Mouse (Mus musculus) heart, adult 2 months (tissue): Measurements from ENCODE around the gene Magel2. TPM values are rescaled to one million over a fixed set of nuclear protein-coding genes. Genes with fewer than 3 reads are reported as not detected.
A peak's percentile ranks its signal among the peaks of the same experiment; 100 is the strongest.

Experiments used
- DNase-seq, 2 experiments: peaks; one replicate each; pipeline ENCODE4 v3.0.0; 2021
- H3K27ac ChIP-seq: fragments of 200-600 bp; 2 replicates; pipeline ENCODE4 v1.8.1; 2022
- H3K27me3 ChIP-seq: fragments of 200-500 bp; 2 replicates; pipeline ENCODE4 v1.6.1; 2012; ENCODE audit warnings: mild to moderate bottlenecking, low read length, inconsistent platforms, mixed read lengths; ENCODE audit not compliant: control insufficient read depth, insufficient read depth
- H3K36me3 ChIP-seq: fragments of 200-500 bp; 2 replicates; pipeline ENCODE4 v1.6.1; 2012; ENCODE audit warnings: low read length, inconsistent platforms; ENCODE audit not compliant: control insufficient read depth, insufficient read depth
- H3K4me1 ChIP-seq: fragments of 200-500 bp; 2 replicates; pipeline ENCODE4 v1.6.1; 2011; ENCODE audit warnings: low read length; ENCODE audit not compliant: control insufficient read depth, insufficient read depth
- H3K4me3 ChIP-seq: fragments of 200-600 bp; 2 replicates; pipeline ENCODE4 v1.8.1; 2022
- H3K79me2 ChIP-seq: fragments of 200-500 bp; replicated peaks from 2 replicates; pipeline ENCODE4 v1.6.1; 2012; ENCODE audit warnings: mild to moderate bottlenecking, inconsistent platforms, low read length, moderate library complexity, mixed read lengths; ENCODE audit not compliant: control insufficient read depth, insufficient read depth
- H3K9ac ChIP-seq: fragments of 200-500 bp; 2 replicates; pipeline ENCODE4 v1.6.1; 2012; ENCODE audit warnings: low read depth, mild to moderate bottlenecking, control low read depth, inconsistent platforms, low read length, mixed read lengths
- CTCF ChIP-seq: fragments of 200-600 bp; IDR thresholded peaks from 2 replicates; pipeline ENCODE4 v1.8.1; 2022; ENCODE audit warnings: antibody characterized with exemption, mild to moderate bottlenecking, moderate library complexity
- EP300 ChIP-seq: fragments of 200-500 bp; IDR thresholded peaks from 2 replicates; pipeline ENCODE4 v1.6.1; 2011; ENCODE audit warnings: low read depth, low read length, control low read depth; ENCODE audit not compliant: insufficient read depth
- POLR2A ChIP-seq: fragments of 200-500 bp; IDR thresholded peaks from 2 replicates; pipeline ENCODE4 v1.6.1; 2011; ENCODE audit warnings: mild to moderate bottlenecking, low read depth, low read length, control low read depth; ENCODE audit not compliant: insufficient read depth
- WGBS: fragments of 180-500 bp; shearing (Covaris S2); methylation state at CpG from one replicate; pipeline ENCODE4 v1.1.7; 2018; 5-methylcytosine and 5-hydroxymethylcytosine counted together
- intact Hi-C: fragments of 180-260 bp; cut with DNase I; formaldehyde crosslinking; loops from one replicate; pipeline ENCODE4 v1.15.1; 2025
- polyA plus RNA-seq: library from polyadenylated mRNA; depleted of rRNA; stranded (reverse); fragments of >200 nt; gene quantifications from 2 replicates; pipeline ENCODE4 v1.2.3, GENCODE M21; 2012; rRNA removed
- total RNA-seq, 2 experiments: library from RNA; stranded (reverse); gene quantifications; 2 replicates each; pipeline ENCODE4 v1.2.3; 2021

Magel2 gene
- total and polyA plus RNA-seq, 3 experiments: 0.02 TPM; not detected in 2

GRCm38 (mm10) chr7:62418346-62418745 lies 41.5 kb downstream of the Magel2 start:
- no peak overlapping the region for H3K4me3 ChIP-seq
- H3K27ac ChIP-seq: no peak overlapping the region
- H3K36me3 ChIP-seq: no peaks in the 10 kb centered on the region
- H3K79me2 ChIP-seq: no peaks in the 10 kb centered on the region
- H3K27me3 ChIP-seq: no peaks in the 10 kb centered on the region
- DNase-seq: no peak
- no peak for TF ChIP-seq POLR2A
- H3K9ac ChIP-seq: no peak overlapping the region
- no peaks in the 10 kb centered on the region for H3K4me1 ChIP-seq
- intact Hi-C loops: no loop called here
- 85% methylated on average over 9 of the region's 9 CpGs for WGBS

- TF ChIP-seq POLR2A (no peak), CTCF (no peak), EP300 (no peak)
- Histone ChIP-seq H3K27me3 (no peaks in the 10 kb centered on the region), H3K4me1 (no peaks in the 10 kb centered on the region), H3K9ac (no peak overlapping the region), H3K79me2 (no peaks in the 10 kb centered on the region), H3K27ac (no peak overlapping the region), H3K4me3 (peak overlapping the region; percentile 63), H3K36me3 (no peaks in the 10 kb centered on the region)
- DNase-seq: peak in 1 of 2 experiments; percentile 15
- intact Hi-C loops: no loop called here
- 65% methylated on average over 17 of the region's 17 CpGs for WGBS
Observed at GRCm38 (mm10) chr7:62419105-62419492, 42.3 kb downstream of the Magel2 start.

GRCm38 (mm10) chr7:62419493-62420360 lies 42.9 kb downstream of the Magel2 start, which contains the start of gene Mkrn3:
Mkrn3 (minus strand) TSS chr7:62420139.
- intact Hi-C loops: no loop called here

GRCm38 (mm10) chr7:62420566-62420965 lies 43.8 kb downstream of the Magel2 start:
- no peak for DNase-seq
- no peak for TF ChIP-seq POLR2A
- no peak for TF ChIP-seq EP300
- no peak overlapping the region for H3K27ac ChIP-seq
- no peak overlapping the region for H3K9ac ChIP-seq
- 66% methylated on average over 6 of the region's 6 CpGs for WGBS
- no peaks in the 10 kb centered on the region for H3K36me3 ChIP-seq
- H3K27me3 ChIP-seq: no peaks in the 10 kb centered on the region
- intact Hi-C loops: no loop called here
- H3K79me2 ChIP-seq: no peaks in the 10 kb centered on the region
- no peaks in the 10 kb centered on the region for H3K4me1 ChIP-seq
- H3K4me3 ChIP-seq: no peak overlapping the region

More at GRCm38 (mm10) chr7:62419493-62420360, 42.9 kb downstream of the Magel2 start, which contains the start of gene Mkrn3:
- peak within 1 kb of the TSS; percentile 63 for H3K4me3 ChIP-seq
- H3K79me2 ChIP-seq: no peaks in the 10 kb centered on the region
- no peaks in the 10 kb centered on the region for H3K4me1 ChIP-seq
- peak; percentile 63 to 80 for DNase-seq
- H3K27me3 ChIP-seq: no peaks in the 10 kb centered on the region
- peak within 1 kb of the TSS; percentile 37 for H3K9ac ChIP-seq
- 16% methylated on average over 49 of the region's 49 CpGs for WGBS
- peak within 1 kb of the TSS; percentile 38; the same call in 1 of the 2 replicates for H3K27ac ChIP-seq
- no peak for TF ChIP-seq EP300
- TF ChIP-seq POLR2A: peak; percentile 60
- no peaks in the 10 kb centered on the region for H3K36me3 ChIP-seq

GRCm38 (mm10) chr7:62423210-62423609 lies 46.4 kb downstream of the Magel2 start:
- Histone ChIP-seq H3K79me2 (no peaks in the 10 kb centered on the region), H3K27ac (no peak overlapping the region), H3K4me1 (no peaks in the 10 kb centered on the region), H3K36me3 (no peaks in the 10 kb centered on the region), H3K4me3 (no peak overlapping the region), H3K9ac (no peak overlapping the region), H3K27me3 (no peaks in the 10 kb centered on the region)
- intact Hi-C loops: no loop called here
- TF ChIP-seq POLR2A (no peak), CTCF (no peak), EP300 (no peak)
- no peak for DNase-seq
- WGBS: 52% methylated on average over 4 of the region's 4 CpGs

- no peak overlapping the region for H3K4me3 ChIP-seq
- intact Hi-C loops: no loop called here
- DNase-seq: peak in 1 of 2 experiments; percentile 20
- no peak overlapping the region for H3K9ac ChIP-seq
- no peaks in the 10 kb centered on the region for H3K27me3 ChIP-seq
- no peaks in the 10 kb centered on the region for H3K36me3 ChIP-seq
- TF ChIP-seq CTCF (peak; percentile 82), EP300 (no peak)
- no peak overlapping the region for H3K27ac ChIP-seq
- no peaks in the 10 kb centered on the region for H3K79me2 ChIP-seq
- no peaks in the 10 kb centered on the region for H3K4me1 ChIP-seq
- 19% methylated on average over 8 of the region's 8 CpGs for WGBS
Observed at GRCm38 (mm10) chr7:62428337-62428736, 51.5 kb downstream of the Magel2 start.

Other genes with a start within 250 kb of the Magel2 start
- gene Ndn, start 30.4 kb upstream of the Magel2 start, total RNA-seq: 1 to 10 TPM; 4.4 to 5.3 TPM
- gene Ndn, start 30.4 kb upstream of the Magel2 start, polyA plus RNA-seq: 4.5 and 4.7 TPM in 2 replicates
- under 1 TPM; 0.23 to 0.30 TPM for gene Mkrn3, start 43.1 kb downstream of the Magel2 start, total RNA-seq
- 0.27 and 0.53 TPM in 2 replicates for gene Mkrn3, start 43.1 kb downstream of the Magel2 start, polyA plus RNA-seq
- gene Peg12, start 87.5 kb downstream of the Magel2 start, total RNA-seq: 1 to 10 TPM in 1 of 2 experiments, under 1 TPM in 1; 0.91 to 1.0 TPM
- 0.25 and 0.50 TPM in 2 replicates for gene Peg12, start 87.5 kb downstream of the Magel2 start, polyA plus RNA-seq